Mouse (Mus musculus) cerebellum, adult 2 months (tissue): ENCODE data around the gene Itsn2. TPM values are rescaled to one million over a fixed set of nuclear protein-coding genes. Genes with fewer than 3 reads are reported as not detected.

Source experiments
- DNase-seq, 2 experiments: peaks; one replicate each; pipeline ENCODE4 v3.0.0; 2021
- H3K27ac ChIP-seq: fragments of 200-500 bp; 2 replicates; pipeline ENCODE4 v1.5.1; 2012; ENCODE audit warnings: low read length, control low read depth, inconsistent platforms; ENCODE audit not compliant: insufficient read depth
- H3K27me3 ChIP-seq: fragments of 200-500 bp; 2 replicates; pipeline ENCODE4 v1.6.1; 2012; ENCODE audit warnings: inconsistent platforms, mild to moderate bottlenecking, low read length, moderate library complexity; ENCODE audit not compliant: control insufficient read depth, insufficient read depth
- H3K4me1 ChIP-seq: fragments of 200-500 bp; 2 replicates; pipeline ENCODE4 v1.6.1; 2011; ENCODE audit warnings: low read length; ENCODE audit not compliant: control insufficient read depth, insufficient read depth
- H3K4me3 ChIP-seq: fragments of 200-500 bp; replicated peaks from 2 replicates; pipeline ENCODE3; 2011; ENCODE audit warnings: mild to moderate bottlenecking, low read depth, low read length, control low read depth; ENCODE audit not compliant: insufficient read depth
- CTCF ChIP-seq: fragments of 200-500 bp; IDR thresholded peaks from 2 replicates; pipeline ENCODE4 v1.5.1; 2011; ENCODE audit warnings: low read depth, mild to moderate bottlenecking, control low read depth, low read length, moderate library complexity, borderline replicate concordance; ENCODE audit not compliant: insufficient read depth
- POLR2A ChIP-seq: fragments of 200-500 bp; IDR thresholded peaks from 2 replicates; pipeline ENCODE4 v1.6.1; 2011; ENCODE audit warnings: low read length, control low read depth, borderline replicate concordance; ENCODE audit not compliant: insufficient read depth
- WGBS: fragments of 180-500 bp; shearing (Covaris S2); methylation state at CpG from one replicate; pipeline ENCODE4 v1.1.7; 2018; 5-methylcytosine and 5-hydroxymethylcytosine counted together
- polyA plus RNA-seq: library from polyadenylated mRNA; depleted of rRNA; stranded (reverse); fragments of >200 nt; gene quantifications from 2 replicates; pipeline ENCODE4 v1.2.3, GENCODE M21; 2012

Gene Itsn2
- polyA plus RNA-seq, 1 experiment = 27.5 TPM

GRCm38 (mm10) chr12:4599713-4600112, 7.3 kb downstream of the Itsn2 start:
- no peaks in the 10 kb centered on the region for H3K4me1 ChIP-seq
- TF ChIP-seq POLR2A (no peak), CTCF (no peak)

GRCm38 (mm10) chr12:4606625-4607024, 14.2 kb downstream of the Itsn2 start:
- H3K4me3 ChIP-seq = no peak overlapping the region
- TF ChIP-seq CTCF (no peak), POLR2A (no peak)
- H3K27me3 ChIP-seq = no peaks in the 10 kb centered on the region
- H3K4me1 ChIP-seq = no peaks in the 10 kb centered on the region
- no peak overlapping the region for H3K27ac ChIP-seq
- no peak for DNase-seq
- WGBS = 63% methylated on average over 3 of the region's 3 CpGs

More at GRCm38 (mm10) chr12:4599713-4600112, 7.3 kb downstream of the Itsn2 start:
- Histone ChIP-seq H3K27me3 (no peaks in the 10 kb centered on the region), H3K27ac (no peak overlapping the region), H3K4me3 (no peak overlapping the region)
- DNase-seq = no peak
- 72% methylated on average over 4 of the region's 4 CpGs for WGBS

GRCm38 (mm10) chr12:4614722-4615121, 22.3 kb downstream of the Itsn2 start:
- Histone ChIP-seq H3K4me3 (no peak overlapping the region), H3K27me3 (no peaks in the 10 kb centered on the region), H3K27ac (no peak overlapping the region), H3K4me1 (no peaks in the 10 kb centered on the region)
- DNase-seq = no peak
- WGBS = 85% methylated on average over 2 of the region's 2 CpGs
- no peak for TF ChIP-seq CTCF

- H3K4me1 ChIP-seq = no peaks in the 10 kb centered on the region
- H3K27me3 ChIP-seq = no peaks in the 10 kb centered on the region
- DNase-seq = peak in 1 of 2 experiments; percentile 6
- no peak overlapping the region for H3K27ac ChIP-seq
- TF ChIP-seq CTCF (no peak), POLR2A (no peak)
- WGBS = 74% methylated on average over 1 of the region's 1 CpGs
- H3K4me3 ChIP-seq = no peak overlapping the region
These were observed 31.8 kb downstream of the Itsn2 start for GRCm38 (mm10) chr12:4624201-4624600.

- H3K27ac ChIP-seq = no peak overlapping the region
- no peaks in the 10 kb centered on the region for H3K4me1 ChIP-seq
- H3K27me3 ChIP-seq = no peaks in the 10 kb centered on the region
- no peak overlapping the region for H3K4me3 ChIP-seq
- no peak for DNase-seq
- TF ChIP-seq CTCF (no peak), POLR2A (no peak)
- WGBS = 88% methylated on average over 8 of the region's 8 CpGs
These were observed 40.5 kb downstream of the Itsn2 start for GRCm38 (mm10) chr12:4632957-4633356.

- Histone ChIP-seq H3K4me3 (no peak overlapping the region), H3K27ac (no peak overlapping the region), H3K4me1 (no peaks in the 10 kb centered on the region), H3K27me3 (no peaks in the 10 kb centered on the region)
- WGBS = 89% methylated on average over 1 of the region's 1 CpGs
- TF ChIP-seq CTCF (no peak), POLR2A (no peak)
- no peak for DNase-seq
These were observed 46.0 kb downstream of the Itsn2 start for GRCm38 (mm10) chr12:4638438-4638837.

- Histone ChIP-seq H3K27ac (no peak overlapping the region), H3K27me3 (no peaks in the 10 kb centered on the region), H3K4me3 (no peak overlapping the region), H3K4me1 (no peaks in the 10 kb centered on the region)
- no peak for TF ChIP-seq CTCF
- no peak for TF ChIP-seq POLR2A
- 96% methylated on average over 1 of the region's 1 CpGs for WGBS
- DNase-seq = no peak
These were observed 48.3 kb downstream of the Itsn2 start for GRCm38 (mm10) chr12:4640737-4641136.

GRCm38 (mm10) chr12:4656813-4657212, 64.4 kb downstream of the Itsn2 start:
- WGBS = 90% methylated on average over 2 of the region's 2 CpGs
- DNase-seq = no peak

More at GRCm38 (mm10) chr12:4656813-4657212, 64.4 kb downstream of the Itsn2 start:
- TF ChIP-seq CTCF (no peak), POLR2A (no peak)
- Histone ChIP-seq H3K27ac (no peak overlapping the region), H3K4me3 (no peak overlapping the region), H3K4me1 (no peaks in the 10 kb centered on the region), H3K27me3 (no peaks in the 10 kb centered on the region)
